Mouse (Mus musculus): ENCODE measurements around the gene D430042O09Rik.

GRCm38 (mm10) chr7:125826887-125827286, 119.2 kb downstream of the D430042O09Rik start:
- TF ChIP-seq CTCF (IDR thresholded peaks at IDR 0.05; ENCODE audit: low read depth, low read length) (no peak), POLR2A (IDR thresholded peaks at IDR 0.05; ENCODE audit: borderline replicate concordance, low read depth, low read length) (no peak)
